8 mouse cellular contexts compared by ENCODE assay signal in the genomic region with DNA sequence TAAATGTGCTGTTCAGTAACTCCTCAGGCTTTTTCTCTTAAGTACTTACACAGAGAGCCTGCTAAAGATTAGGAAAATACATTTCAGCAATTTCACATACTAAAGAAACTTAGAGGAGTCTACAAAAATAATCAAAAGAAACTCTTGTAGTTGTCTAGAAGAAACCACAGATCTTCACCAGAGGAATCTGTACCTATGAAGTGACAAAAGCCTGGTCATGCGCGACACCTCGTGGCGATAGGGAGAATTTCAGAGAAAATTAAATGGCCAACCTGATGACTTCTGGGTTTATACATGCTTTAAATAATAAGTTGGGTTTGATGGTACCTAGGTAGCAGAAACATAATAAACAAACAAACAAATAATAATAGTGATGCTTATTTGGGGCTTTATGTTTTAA.
DNase-seq lines count a peak whose midpoint lies in the region; ATAC-seq lines count a peak whose summit lies in the region.

No protein-coding gene starts in this region.

- no peak overlapping the region for H3K9ac ChIP-seq in hindbrain, embryonic 12.5 days

- no peak overlapping the region for H3K4me2 ChIP-seq in hindbrain, embryonic 12.5 days (replicated peaks)

- no peaks in the 10 kb centered on the region for H3K9me3 ChIP-seq in hindbrain, embryonic 10.5 days
- H3K9me3 ChIP-seq in hindbrain, embryonic 12.5 days (replicated peaks), result no peaks in the 10 kb centered on the region

- WGBS in hindbrain, embryonic 10.5 days, result 2% methylated on average over 4 of the region's 4 CpGs
- 2% methylated on average over 4 of the region's 4 CpGs for WGBS in hindbrain, embryonic 12.5 days

- no peaks in the 10 kb centered on the region for H3K4me1 ChIP-seq in hindbrain, embryonic 10.5 days (replicated peaks)
- H3K4me1 ChIP-seq in hindbrain, embryonic 12.5 days, result no peaks in the 10 kb centered on the region

- H3K27ac ChIP-seq in hindbrain, embryonic 10.5 days, result no peak overlapping the region
- no peak overlapping the region for H3K27ac ChIP-seq in hindbrain, embryonic 12.5 days

- no peaks in the 10 kb centered on the region for H3K36me3 ChIP-seq in hindbrain, embryonic 10.5 days
- no peaks in the 10 kb centered on the region for H3K36me3 ChIP-seq in hindbrain, embryonic 12.5 days

- H3K4me3 ChIP-seq in hindbrain, embryonic 10.5 days, result no peak overlapping the region
- no peak overlapping the region for H3K4me3 ChIP-seq in hindbrain, embryonic 12.5 days

- ATAC-seq in hindbrain, embryonic 12.5 days (ENCODE audit: low FRiP score), result no peak
- peak; percentile 82 for ATAC-seq in common myeloid progenitor, adult 5-6 weeks (replicated peaks; ENCODE audit: low read depth, poor library complexity, severe bottlenecking)
- ATAC-seq in granulocyte monocyte progenitor cell, adult 5-6 weeks (replicated peaks; ENCODE audit: poor library complexity, severe bottlenecking), result peak; percentile 75
- ATAC-seq in megakaryocyte progenitor cell, adult 5-6 weeks (replicated peaks; ENCODE audit: poor library complexity), result peak; percentile 91

- peak; percentile 28 for DNase-seq in hindbrain, embryonic 10.5 days (ENCODE audit: low spot score)
- DNase-seq in T-cell, adult 2 months (ENCODE audit: low spot score), result peak; percentile 7
- peak; percentile 25 for DNase-seq in layer of hippocampus, adult 9-10 months (ENCODE audit: low spot score)
- peak; percentile 23 for DNase-seq in thymus, postnatal 0 days (ENCODE audit: low spot score)

- H3K27me3 ChIP-seq in hindbrain, embryonic 10.5 days (ENCODE audit: insufficient read depth, poor library complexity, severe bottlenecking), result no peaks in the 10 kb centered on the region
- no peaks in the 10 kb centered on the region for H3K27me3 ChIP-seq in hindbrain, embryonic 12.5 days
